Mouse (Mus musculus) cerebellum, adult 11 months (tissue): ENCODE results near the gene Adamts16.
"Not testable (repeated sequence)": the region's sequence is repeated elsewhere in the genome, so short reads cannot be mapped to it uniquely, and the experiment has no call there.

Experiments
- DNase-seq: peaks from one replicate; pipeline ENCODE4 v3.0.0; 2022

Adamts16 gene

DNA sequence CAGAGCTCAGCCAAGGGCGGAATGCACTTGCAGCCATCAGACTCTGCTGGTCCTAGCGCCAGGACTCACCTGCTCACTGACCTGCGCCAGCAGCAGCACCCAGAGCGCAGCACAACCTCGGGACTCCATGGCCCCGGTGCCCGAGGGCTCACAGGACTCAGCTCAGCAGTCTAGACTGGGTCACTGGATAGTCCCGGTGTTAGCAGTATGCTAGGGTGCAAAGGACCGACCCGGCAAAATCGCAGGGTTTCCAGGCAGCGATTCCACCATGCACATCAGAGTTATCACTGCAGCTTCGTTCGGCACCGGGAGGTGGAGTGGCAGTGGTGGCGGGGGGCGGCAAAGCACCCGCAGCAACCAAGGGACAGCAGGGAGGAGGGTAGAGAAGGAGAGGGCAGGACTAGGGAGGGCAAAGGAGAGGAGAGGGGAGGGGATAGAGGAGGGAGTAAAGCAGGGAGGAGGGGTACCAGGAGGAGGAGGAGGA lies at the start of gene Adamts16:
TSS of gene Adamts16 (minus strand) at position 391 of the 484 bp plus-strand sequence.
- DNase-seq = no peak

DNA sequence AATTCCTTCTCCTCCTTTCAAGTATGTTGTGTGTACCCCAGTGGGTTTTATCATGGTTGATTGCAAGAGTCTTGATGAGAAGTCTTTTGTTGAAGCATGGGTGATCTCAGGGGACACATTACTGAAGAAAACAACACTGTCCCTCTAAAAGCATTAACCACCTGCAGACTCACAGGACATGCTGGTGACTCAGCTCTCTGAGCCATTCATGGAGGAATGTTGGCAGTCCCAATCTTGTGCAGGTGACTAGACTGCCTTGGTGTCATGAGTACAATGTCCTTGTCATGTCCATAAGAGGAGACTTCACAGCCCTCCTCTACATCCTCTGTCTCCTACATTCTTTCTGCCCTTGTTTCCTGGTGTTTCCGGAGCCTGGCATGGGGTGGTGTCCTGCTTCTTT lies 45.5 kb upstream of the Adamts16 start:
- no peak for DNase-seq

DNA sequence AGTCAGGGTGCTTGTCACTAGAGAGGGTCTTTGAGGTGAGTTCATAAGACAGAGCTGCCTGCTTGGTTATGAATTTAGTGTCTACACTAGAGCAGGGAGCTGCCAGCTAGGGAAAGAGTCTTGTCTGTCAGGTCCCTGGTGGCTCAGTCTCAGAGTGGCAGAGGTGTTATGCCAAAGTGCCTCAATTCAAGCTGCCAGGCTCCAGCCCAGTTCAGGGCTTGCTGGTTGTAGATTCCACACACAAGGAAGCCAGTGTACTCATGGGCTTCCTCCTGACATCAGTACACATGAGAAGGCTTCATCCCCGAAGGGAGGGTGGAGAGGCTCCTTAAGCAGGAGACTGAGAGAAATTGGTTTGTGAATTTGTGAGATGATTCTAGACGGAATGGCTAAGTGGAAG lies 43.4 kb upstream of the Adamts16 start:
- no peak for DNase-seq

DNA sequence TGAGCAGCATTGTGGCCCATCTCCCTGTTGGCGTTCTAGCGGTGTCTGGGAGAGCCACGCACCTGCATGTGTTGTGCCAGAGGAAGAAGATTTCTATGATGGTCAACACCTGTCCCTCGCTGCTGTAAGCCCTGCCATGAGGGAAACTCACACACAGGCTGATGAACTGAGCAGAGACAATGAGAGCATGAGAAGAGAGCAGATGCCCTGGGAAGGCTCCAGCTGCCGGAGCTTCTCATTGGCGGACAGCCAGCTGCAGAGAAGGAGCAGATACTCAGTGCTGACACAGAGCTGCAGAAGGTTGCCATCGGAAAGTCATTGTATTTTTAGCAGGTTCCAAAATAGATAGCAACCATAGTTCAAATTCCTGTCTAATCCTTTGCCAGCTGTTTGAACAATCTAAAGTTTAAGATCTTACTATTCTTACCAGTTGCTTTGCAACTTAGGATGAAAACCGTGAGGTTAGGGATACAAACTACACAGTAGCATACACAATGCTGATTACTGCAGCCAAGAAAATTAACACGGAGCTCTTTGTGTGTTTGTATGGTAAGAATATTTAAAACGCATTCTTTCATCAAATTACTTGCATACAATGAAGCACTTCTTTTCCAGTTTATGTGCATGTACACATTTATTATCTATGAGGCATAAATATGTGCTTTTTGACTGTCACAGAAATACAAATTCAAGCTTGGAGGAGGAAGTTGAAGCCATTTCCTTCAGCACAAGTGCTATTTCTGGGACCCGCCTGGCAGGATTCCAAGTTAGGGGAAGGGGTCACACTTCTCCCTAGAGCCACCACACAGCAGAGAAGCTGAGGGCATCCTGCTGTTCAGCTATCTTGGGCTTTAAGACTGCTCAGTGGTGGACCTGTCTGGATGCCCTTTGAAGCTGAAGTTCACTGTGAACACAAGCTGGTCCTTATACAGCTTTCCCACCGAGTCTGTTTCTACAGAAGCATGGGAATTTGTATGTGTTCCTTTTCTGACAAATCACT lies 42.6 kb upstream of the Adamts16 start:
- DNase-seq = peak; percentile 35

DNA sequence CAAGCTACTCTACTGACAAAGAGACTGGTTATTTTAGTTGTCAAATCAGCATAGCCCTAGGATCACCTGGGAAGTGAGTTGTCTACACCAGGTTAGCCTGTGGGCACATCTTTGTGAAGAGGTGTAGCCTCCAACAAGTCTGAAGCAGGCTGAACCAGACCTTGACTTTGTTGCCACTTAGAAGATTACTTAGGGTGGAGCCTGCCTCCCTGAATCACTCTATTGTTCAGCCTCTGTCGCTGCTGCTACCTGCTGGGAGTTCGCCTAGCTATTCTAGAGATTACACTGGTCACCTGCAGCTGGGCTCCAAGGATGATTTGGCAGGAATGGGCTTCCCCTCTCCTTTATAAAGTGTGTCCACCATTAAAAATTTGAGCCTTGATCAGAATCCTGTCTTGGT lies 38.4 kb upstream of the Adamts16 start:
- not testable (repeated sequence) for DNase-seq

DNA sequence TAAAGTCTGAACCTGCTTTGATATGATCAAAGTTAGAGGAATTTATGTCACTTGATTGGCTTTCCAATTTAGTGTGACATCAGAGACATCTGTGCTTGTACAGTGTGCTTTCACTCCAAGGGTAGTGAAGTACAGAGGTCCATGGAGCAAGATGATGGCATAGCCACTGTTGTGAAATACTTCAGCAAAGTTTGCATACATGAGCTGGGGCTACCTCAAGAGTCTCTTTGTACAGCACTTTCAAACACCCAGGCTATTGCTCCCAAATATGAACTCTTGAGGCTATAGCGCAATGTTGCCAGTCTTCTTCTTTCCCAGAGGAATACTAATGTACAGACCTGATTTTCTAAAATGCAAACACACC lies 35.9 kb upstream of the Adamts16 start:
- no peak for DNase-seq

DNA sequence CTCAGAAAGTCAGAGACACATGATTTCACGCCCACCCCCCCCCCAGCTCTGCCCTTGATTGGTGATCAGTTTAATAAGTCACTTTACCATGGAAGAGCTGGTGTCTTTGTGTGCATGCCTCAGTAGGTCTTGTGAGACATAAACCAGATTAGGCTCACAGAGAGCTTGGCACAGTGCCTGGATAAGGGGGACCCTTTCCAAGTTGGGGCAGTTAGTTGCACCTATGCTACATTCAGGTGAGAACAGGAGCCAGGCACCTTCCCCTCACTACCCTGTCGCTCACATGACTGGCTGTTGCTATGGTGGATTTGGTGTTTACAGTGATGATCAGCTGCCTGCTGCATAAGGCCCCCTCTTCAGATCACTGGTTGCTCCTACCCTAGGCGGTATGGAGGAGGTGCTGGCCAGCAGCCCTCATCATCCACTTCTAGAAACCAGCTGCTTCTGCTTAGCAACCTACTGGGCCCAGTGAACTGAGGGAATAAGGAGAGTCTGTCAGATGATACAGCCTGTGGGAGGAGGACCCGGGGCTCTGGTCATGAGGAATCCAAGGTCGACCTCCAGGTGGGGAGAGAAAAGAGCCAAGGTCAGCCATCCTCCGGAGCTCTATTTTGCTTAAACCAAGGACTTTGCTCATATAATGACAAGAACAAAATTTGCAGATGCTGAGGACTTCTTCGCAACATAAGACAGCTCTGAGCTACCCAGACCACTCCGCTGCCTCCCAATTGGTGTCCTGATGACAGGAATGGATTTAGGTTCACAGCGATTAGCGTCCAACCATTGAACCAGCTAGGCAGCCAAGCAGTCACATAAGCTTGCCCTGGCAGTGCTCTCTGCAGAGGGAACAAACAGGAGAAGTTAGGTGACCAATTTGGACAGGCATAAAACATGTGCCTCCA lies 35.3 kb upstream of the Adamts16 start:
- DNase-seq = no peak

DNA sequence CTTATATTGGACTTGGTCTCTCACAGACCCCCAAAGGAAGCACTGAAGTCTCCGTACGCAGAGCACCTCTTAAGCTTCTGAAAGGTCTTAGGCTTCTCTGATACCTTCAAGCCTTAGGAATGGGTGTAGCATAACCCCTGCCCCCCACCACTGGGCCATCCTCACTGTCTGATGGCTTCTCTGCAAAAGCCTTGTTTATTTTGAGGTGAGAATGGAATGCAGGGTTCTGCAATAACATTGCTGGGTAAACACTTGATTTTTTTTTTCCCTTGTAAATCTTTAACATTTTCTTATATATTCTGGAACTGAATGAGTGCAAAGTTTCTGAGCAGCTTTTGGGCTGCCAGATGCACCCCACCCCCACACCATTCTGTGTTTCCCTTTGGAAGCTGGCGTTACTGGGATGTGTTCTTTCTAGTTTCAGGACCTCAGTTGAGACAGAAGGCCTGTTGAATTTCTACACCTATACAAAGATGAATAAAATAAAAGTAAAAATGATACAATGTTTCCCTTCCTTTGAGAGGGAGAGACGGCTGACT lies 33.9 kb upstream of the Adamts16 start:
- no peak for DNase-seq

DNA sequence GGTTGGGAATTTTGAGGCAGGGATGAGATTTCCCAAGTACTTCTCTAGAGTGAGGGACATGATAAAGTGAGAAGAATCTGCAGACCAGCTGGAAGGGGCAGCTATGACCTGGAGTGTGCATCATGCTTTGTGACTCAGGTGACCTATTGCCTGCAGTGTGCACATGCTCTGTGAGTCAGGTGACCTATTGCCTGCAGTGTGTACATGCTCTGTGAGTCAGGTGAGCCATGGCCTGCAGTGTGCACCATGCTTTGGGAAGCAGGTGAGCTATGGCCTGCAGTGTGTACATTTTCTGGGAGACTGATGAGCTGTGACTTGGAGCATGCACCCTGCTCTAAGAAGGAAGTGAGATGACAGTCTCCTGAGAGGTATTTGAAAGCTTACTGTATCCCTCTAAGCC lies 33.1 kb upstream of the Adamts16 start:
- DNase-seq = no peak

DNA sequence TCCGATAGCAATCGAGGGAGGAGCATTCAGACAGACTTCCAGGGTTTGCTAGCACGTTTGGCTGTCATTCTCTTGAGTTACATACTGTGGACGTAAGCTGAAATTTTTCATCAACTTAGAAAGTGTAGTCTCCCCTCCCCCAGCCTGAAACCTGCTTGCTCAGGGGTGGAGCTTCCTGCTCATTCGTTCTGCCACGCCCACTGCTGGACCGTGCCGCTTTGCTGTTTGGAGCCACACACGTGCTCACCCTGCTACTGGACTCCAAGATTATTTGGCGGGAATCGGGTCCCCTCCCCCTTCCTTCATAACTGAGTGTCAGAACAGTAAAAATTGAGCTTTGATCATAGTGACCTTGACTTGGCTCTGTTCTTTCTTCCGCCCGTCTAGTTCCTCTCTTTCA lies 32.2 kb upstream of the Adamts16 start:
- DNase-seq = not testable (repeated sequence)

DNA sequence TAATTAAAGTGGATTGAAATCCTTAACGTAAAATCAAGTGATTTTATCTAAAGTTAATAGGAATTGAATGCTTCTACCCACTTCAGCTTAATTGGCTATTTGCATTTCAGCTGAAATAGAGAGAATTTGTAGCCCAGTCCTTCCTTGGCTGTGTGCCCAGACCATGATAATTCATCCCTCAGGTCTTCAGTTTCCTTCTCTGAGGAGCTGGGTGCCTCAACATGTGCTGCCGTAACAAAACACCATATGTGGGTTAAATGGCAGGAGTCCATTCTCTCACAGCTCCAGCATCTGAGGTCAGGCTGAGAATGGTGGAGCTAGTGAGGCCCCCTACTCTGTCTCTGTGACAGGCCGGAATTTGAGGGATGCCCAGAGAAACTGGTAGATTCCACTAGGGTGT lies 29.4 kb upstream of the Adamts16 start:
- no peak for DNase-seq

DNA sequence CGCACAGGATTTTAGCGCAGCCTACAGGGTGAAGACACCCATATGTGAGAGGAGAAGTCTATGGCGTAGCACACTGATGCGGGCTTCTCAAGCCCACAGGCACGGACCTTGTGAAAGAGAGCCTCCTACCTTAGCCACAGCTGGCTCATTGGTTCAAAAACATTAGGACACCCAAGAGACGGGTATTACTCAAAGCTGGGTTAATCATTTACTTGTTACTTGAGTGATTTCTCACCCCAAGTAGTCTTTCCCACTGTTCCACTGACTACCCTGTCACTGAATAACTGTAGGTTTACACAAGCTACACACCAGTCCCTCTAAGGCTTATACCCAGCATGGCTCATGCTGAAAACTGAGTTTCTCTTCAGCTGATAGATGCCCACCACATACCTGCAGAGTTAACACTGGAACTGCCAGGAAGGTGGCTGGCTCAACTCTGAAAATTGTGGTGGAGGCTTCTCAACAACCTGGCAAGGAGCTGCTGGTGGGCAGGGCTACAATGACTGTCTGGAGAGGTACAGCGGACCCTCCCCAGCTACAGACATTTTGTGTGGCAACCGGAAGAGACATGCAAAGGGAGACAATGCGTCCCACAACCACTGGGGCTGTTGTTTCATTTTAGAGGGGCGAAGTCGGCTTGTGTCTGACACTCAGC lies 25.5 kb upstream of the Adamts16 start:
- no peak for DNase-seq

DNA sequence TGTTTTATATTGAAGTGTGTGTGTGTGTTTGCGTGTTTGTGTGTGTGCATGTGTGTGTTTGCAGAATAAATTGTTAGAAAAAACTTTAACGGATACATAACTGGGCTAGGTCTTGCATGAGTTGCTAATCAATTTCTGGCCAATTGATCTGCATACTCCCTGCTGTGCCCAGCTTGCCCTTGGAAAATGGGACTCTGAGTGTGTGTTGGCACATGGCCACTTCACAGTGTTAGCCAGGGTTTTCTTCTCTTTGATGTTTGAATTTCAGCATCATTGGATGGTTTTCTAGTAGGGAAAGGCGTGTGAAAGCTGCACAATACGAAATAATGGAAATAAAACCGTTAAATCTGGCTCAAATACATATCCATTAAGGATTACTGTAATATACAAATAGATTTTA lies 24.3 kb upstream of the Adamts16 start:
- no peak for DNase-seq

DNA sequence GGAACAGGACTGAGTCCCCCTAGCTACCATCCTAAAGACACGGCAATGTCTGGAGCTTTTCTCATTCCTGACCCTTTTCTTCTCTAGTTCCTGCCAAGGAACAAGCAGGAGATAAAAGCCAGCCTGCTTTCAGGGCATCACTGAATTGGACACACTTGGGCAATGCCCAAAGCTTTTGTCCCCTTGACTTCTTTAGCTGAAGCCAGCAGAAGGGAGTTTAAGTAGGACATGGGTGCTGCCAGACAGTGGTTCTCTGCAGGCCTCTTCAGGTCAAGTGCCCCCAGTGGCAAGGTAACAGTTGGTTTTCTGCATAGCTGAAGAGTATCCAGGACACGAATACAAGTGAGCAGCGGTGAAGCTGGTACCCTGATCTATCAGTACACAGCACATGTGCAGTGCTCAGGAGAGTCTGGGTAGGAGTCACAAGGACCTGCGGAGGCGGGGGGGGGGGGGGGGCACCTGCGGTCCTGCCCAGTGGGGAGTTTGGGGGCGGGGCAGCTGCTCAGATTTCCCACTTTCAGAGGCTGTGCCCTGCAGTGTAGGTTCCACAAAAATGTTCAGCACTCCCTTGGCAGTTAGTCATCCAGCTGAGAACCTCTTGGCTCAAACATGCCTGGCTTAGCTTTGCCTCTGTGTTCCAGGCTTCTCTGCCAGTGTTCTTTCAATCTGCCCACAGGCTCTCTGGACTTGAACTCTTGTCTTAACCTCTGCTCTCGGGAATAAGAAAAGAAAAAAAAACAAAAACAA lies 20.7 kb upstream of the Adamts16 start:
- DNase-seq = no peak

DNA sequence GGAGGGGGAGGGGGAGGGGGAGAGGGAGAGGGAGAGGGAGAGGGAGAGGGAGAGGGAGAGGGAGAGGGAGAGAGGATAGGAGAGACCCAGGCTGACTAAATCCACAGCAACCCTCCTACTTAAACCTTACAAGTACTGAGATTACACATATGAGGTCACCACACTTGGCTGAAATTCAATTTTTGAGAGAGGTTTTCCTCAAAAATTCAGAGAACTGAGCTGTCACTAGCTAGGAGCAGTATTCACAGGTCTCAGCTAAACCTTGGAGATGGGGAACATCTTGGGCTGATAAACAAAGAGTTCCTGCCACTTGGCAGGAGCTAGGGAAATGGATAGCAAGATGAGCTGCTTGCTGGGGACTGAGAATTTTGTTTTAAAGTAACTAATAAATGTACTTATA lies 12.0 kb upstream of the Adamts16 start:
- DNase-seq = no peak

DNA sequence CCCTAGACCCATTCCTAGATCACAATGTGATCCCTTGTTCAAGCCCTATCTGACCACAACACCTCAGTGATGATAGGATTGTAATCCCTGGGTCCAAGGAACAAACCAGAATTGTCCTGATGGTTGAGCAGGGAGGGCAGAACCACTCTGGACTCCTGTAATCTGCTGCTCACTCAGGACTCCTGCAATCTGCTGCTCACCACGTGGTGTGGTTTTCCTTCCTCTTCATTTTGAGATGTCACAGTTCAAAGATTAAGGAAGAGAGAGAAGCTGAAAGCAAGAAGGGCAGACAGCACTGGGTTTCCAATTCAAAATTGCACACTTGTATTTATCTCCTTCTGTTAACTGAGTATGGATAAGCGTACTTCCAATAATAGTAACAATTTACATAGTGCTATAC lies 5.3 kb upstream of the Adamts16 start:
- no peak for DNase-seq

DNA sequence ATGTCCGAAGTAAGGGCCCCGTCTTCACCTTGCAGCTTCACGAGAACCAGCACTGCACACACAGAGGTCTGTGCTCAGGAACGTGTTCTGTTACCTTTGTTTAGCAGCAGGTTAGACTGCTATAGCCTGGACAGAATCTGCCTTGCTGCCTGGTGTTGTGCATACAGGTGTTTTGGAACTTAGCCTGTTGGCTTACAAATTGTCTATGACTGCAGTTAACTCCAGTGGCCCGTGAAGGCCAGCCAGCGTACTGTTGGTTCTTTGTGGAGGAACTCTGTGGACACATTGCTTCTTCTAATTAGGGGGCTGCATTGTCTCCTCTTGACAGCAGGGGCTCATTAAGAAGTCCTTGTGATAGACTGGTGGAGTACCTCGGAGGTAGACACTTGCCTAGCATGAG lies 3.9 kb upstream of the Adamts16 start:
- no peak for DNase-seq

DNA sequence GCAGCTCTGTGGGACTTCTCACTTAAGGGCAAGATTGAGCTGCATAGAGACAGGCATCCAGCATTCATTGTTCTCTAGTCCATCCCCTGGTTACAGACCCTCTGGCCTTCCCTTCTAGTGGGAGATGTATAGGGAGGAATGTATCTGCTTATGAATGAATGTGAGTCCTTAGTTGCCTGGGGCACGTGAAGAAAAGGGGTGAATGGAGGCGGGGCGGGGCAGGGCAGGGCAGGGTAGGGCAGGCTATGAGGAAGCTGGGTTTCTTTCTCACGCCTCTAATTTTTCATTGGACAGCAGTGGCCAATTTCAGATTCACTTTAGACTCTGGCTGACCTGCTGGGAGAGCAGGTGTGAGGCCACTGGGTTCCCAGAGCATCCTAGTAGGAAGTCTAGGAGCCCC lies 515 bp upstream of the Adamts16 start:
- no peak for DNase-seq

DNA sequence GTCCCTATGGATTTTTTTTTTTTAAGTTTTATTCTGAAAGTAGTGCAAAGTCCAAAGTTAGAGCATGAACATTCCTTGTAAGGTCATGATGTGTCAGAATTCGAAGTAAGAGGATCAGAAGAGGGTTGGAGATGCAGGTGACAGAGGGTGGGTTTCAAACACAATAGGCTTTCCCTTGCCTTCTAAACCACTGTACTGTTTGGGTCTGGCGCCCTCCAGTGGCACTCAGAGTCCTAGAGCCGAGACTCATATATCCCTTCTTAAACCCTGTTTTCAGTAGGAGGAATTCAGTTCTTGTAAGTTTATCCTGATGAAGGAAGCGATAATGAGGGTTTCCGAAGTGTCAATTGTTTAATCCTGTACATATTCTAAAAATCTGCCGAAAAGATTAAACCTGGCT lies 1.4 kb downstream of the Adamts16 start:
- DNase-seq = peak; percentile 29

DNA sequence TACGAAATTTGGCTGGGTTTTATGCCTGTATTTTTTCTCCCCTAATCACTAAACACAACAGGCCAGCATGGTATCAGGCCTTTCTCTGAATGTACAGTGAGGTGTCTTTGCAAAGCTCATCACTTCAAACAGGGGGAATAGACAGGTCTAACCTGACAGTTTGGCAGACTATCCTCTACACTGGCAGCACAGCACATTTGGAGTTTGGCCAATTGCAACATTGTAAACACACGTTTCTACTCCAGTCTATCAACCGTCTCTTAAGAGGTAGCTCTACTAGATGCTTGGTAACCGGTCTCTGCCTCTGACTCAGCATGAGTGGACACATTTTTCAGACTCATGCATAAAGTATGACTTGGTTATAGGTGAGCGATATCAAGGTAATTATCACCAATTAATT lies 4.0 kb downstream of the Adamts16 start:
- no peak for DNase-seq

DNA sequence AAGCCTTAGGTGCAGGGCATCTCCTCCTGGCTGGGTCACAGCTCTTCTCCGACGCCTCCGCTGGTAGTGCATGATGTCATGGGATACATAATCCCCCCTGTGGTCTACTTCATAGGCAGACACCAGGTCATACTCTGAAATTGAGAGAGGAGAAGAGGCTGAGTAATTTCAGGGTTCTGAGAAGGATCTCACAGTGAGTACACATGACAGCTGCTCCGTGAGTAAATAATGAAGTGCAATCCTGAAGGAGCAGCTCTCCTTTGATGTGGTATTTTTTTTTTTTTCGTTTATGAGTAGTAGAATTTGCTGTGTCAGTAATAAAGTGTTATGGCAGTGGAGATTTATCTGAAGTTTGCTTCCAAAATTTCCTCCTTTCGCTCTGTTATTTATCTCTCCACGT lies 5.4 kb downstream of the Adamts16 start:
- no peak for DNase-seq

DNA sequence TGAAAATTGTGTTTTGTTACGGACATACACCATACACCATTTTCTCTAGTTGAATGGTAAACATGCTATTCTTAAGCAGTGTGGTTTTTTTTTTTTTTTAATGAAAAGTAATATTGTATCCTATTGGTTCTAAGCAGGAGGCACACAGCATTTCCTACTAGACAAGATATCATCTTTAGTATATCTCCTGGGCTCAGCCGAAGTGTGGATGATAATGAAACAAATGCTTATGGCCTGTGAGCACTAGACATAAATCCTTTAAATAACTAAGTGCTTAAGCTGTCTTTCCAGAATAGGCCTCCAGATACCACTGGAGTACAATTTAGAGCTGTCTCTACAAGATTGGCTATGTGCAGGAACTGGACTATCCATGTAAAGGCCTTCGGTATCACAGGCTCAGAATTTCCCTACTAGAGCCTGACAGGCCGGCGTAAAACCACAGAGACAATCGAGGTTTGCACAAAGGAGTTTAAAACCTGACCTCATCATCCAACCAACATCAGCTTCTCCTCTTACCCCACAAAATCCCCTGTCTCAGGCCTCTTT lies 8.9 kb downstream of the Adamts16 start:
- no peak for DNase-seq
